Mouse (Mus musculus) hindbrain, embryonic 10.5 days (tissue): ENCODE data around the gene Uchl4. TPM values are rescaled to one million over a fixed set of nuclear protein-coding genes. Genes with fewer than 3 reads are reported as not detected.

Experiments used
- polyA plus RNA-seq: library from polyadenylated mRNA; unstranded; fragments of >200 nt; fragmentation: Nextera tagmentation; extraction: Ambion mirVana; gene quantifications from 2 replicates; pipeline ENCODE4 v1.2.1, GENCODE M21; 2016

Gene Uchl4
- polyA plus RNA-seq, 1 experiment from 2014 or later: 4.1 TPM

Other genes starting within 250 kb of the Uchl4 start
- gene Smad6, start 213.1 kb upstream of the Uchl4 start, polyA plus RNA-seq: 5.3 and 6.7 TPM in 2 replicates
- gene Lctl, start 118.1 kb upstream of the Uchl4 start, polyA plus RNA-seq: 0.16 TPM in 1 of 2 replicates, not detected in the other
- gene Zwilch, start 62.1 kb upstream of the Uchl4 start, polyA plus RNA-seq: 24.8 and 41.7 TPM in 2 replicates
- 959 and 1,179 TPM in 2 replicates for gene Rpl4, start 61.8 kb upstream of the Uchl4 start, polyA plus RNA-seq
- 38.3 and 39.8 TPM in 2 replicates for gene Snapc5, start 55.9 kb upstream of the Uchl4 start, polyA plus RNA-seq
- gene Map2k1, start 18.4 kb downstream of the Uchl4 start, polyA plus RNA-seq: 75.3 and 104 TPM in 2 replicates
- 246 and 275 TPM in 2 replicates for gene Tipin, start 46.4 kb downstream of the Uchl4 start, polyA plus RNA-seq
- 20.6 and 22.0 TPM in 2 replicates for gene Dis3l, start 106.1 kb downstream of the Uchl4 start, polyA plus RNA-seq
- 1.0 and 5.6 TPM in 2 replicates for gene Megf11, start 150.4 kb downstream of the Uchl4 start, polyA plus RNA-seq